Mouse (Mus musculus): ENCODE data around the gene Olfr67.

- TF ChIP-seq POLR2A (IDR thresholded peaks at IDR 0.05; ENCODE audit: extremely low read depth, insufficient read depth, low read length) = no peak
- TF ChIP-seq CTCF (IDR thresholded peaks at IDR 0.05; ENCODE audit: low read depth, low read length) = no peak
Observed at GRCm38 (mm10) chr7:103826255-103826887, 34.8 kb upstream of the Olfr67 start.

All from liver, adult 2 months (tissue).